Mouse (Mus musculus) liver, embryonic 14.5 days (tissue): ENCODE data around the gene Tbc1d21. TPM values are rescaled to one million over a fixed set of nuclear protein-coding genes. Genes with fewer than 3 reads are reported as not detected.

Experiments
- ATAC-seq: fragments of 200-750 bp; cut with Nextera tagmentation; 2 replicates; pipeline ENCODE4 v1.8.0; 2017; ENCODE audit warnings: moderate number of reproducible peaks, mild to moderate bottlenecking, moderate library complexity; ENCODE audit not compliant: insufficient read depth
- DNase-seq, 3 experiments: peaks; one replicate each; pipeline ENCODE4 v3.0.0-alpha.2; 2012 to 2013; ENCODE audit warnings: low read depth in 3 of 3, low spot score in 3 of 3
- H3K27ac ChIP-seq: fragments of 300-500 bp; sonication (generic); 2 replicates; pipeline ENCODE4 v1.5.1; 2014; ENCODE audit warnings: moderate library complexity, mild to moderate bottlenecking, control low read depth, inconsistent platforms
- H3K27me3 ChIP-seq: fragments of 300-500 bp; sonication (generic); 2 replicates; pipeline ENCODE4 v1.6.1; 2014; ENCODE audit warnings: mild to moderate bottlenecking, low read length, moderate library complexity; ENCODE audit not compliant: control insufficient read depth, insufficient read depth
- H3K36me3 ChIP-seq: fragments of 300-500 bp; sonication (generic); replicated peaks from 2 replicates; pipeline ENCODE4 v1.6.1; 2014; ENCODE audit warnings: low read depth; ENCODE audit not compliant: control insufficient read depth, insufficient read depth
- H3K4me1 ChIP-seq, 2 experiments: fragments of 200-500 bp in 1 of 2; fragments of 300-500 bp in 1 of 2; sonication (generic) in 1 of 2; replicated peaks; 2 replicates each; pipeline ENCODE4 v1.6.1; 2012 to 2014; ENCODE audit warnings: antibody characterized with exemption in 1 of 2, inconsistent platforms in 1 of 2, low read length in 1 of 2; ENCODE audit not compliant: control insufficient read depth in 2 of 2, insufficient read depth in 2 of 2
- H3K4me2 ChIP-seq: fragments of 300-500 bp; sonication (generic); 2 replicates; pipeline ENCODE4 v1.6.1; 2014; ENCODE audit warnings: low read depth, mild to moderate bottlenecking, control low read depth, moderate library complexity
- H3K4me3 ChIP-seq, 2 experiments: fragments of 200-500 bp in 1 of 2; fragments of 300-500 bp in 1 of 2; sonication (generic) in 1 of 2; 2 replicates each; pipeline ENCODE4 v1.5.1; 2012 to 2014; ENCODE audit warnings: low read depth in 2 of 2, low read length in 2 of 2, mild to moderate bottlenecking in 2 of 2, control low read depth in 1 of 2, inconsistent platforms in 1 of 2, moderate library complexity in 1 of 2; ENCODE audit not compliant: insufficient read depth in 1 of 2
- H3K9ac ChIP-seq: fragments of 300-500 bp; sonication (generic); replicated peaks from 2 replicates; pipeline ENCODE4 v1.6.1; 2014; ENCODE audit warnings: mild to moderate bottlenecking, control low read depth, moderate library complexity
- H3K9me3 ChIP-seq: fragments of 300-500 bp; sonication (generic); 2 replicates; pipeline ENCODE4 v1.6.1; 2016; ENCODE audit warnings: low read length, mixed read lengths; ENCODE audit not compliant: control insufficient read depth
- CTCF ChIP-seq: IDR thresholded peaks from 2 replicates; pipeline ENCODE4 v1.5.1; 2016; ENCODE audit warnings: antibody characterized with exemption, low read depth, control low read depth
- EP300 ChIP-seq: IDR thresholded peaks from 2 replicates; pipeline ENCODE4 v1.6.1; 2016; ENCODE audit warnings: antibody characterized with exemption, low read depth
- WGBS: fragments of 180-500 bp; shearing (Covaris S2); extraction: QIAGEN DNeasy Blood & Tissue Kit; methylation state at CpG from one replicate; pipeline ENCODE4 v1.1.7; 2014; ENCODE audit not compliant: insufficient replicate concordance; 5-methylcytosine and 5-hydroxymethylcytosine counted together
- polyA plus RNA-seq, 2 experiments: library from polyadenylated mRNA; depleted of rRNA in 1 of 2; stranded (reverse) in 1 of 2; unstranded in 1 of 2; fragments of >200 nt; fragmentation: Nextera tagmentation in 1 of 2; extraction: Ambion mirVana in 1 of 2; gene quantifications; 2 replicates each; pipeline versions ENCODE4 v1.2.1 to v1.2.3; 2012 to 2014

Gene Tbc1d21
- polyA plus RNA-seq, 2 experiments = not detected

DNA sequence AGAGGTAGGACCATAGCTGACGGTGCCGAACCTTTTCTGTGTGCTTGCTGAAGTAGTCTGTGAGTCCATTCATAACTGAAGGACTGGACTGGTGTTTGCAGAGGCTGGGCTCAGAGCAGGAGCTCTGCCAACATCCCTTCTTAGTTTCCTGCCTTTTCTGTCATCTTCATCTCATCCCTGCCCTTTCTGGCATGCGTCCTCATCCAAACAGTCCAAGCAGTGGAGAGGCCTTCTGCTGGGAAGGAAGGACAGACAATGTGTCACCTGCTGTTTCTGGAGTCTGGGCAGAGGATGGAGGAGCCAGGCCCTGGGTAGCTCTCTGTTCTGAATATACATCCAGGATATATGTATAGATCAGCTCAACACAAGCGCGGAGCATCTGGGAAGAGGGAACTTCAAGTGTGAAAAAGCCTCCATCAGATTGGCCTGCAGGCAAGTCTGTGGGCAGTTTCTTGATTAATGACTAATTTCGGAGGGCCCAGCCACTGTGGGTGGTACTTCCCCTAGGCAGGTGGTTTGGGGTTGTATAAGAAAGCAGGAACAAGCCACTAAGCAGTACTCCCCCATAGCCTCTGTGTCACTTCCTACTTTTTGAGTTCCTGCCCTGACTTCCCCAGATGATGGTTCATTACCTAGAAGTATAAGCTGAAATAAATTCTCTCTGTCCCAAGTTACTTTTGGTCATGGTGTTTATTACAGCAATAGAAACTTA is 31.3 kb upstream of the Tbc1d21 start:
- no peak for TF ChIP-seq CTCF
- TF ChIP-seq EP300 = no peak

DNA sequence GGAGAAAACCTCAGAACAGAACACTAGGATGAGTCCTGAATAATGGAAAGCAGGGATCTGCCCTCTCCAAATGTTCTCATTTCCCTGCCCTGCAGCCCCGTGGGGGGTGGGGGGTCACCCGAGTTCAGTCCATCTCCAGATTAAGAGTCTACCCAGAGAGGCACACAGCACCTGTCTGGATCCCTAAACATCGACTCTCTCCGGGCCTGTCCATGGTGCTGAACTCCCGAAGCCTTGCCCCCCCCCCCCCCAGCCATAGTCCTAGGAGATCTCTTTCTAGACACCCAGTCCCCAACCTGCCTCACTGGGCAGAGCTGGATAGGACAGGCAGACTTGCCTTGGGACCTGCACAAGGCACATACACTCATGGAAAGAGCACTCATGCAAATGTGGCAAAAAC is 29.4 kb upstream of the Tbc1d21 start:
- 12% methylated on average over 5 of the region's 5 CpGs for WGBS
- Histone ChIP-seq H3K9me3 (no peaks in the 10 kb centered on the region), H3K4me2 (no peak overlapping the region), H3K4me3 (no peak overlapping the region), H3K36me3 (no peaks in the 10 kb centered on the region), H3K27ac (no peak overlapping the region), H3K9ac (no peak overlapping the region), H3K27me3 (no peaks in the 10 kb centered on the region), H3K4me1 (no peaks in the 10 kb centered on the region)
- no peak for TF ChIP-seq EP300
- TF ChIP-seq CTCF = no peak
- ATAC-seq = no peak
- no peak for DNase-seq

More for the DNA sequence above, 31.3 kb upstream of the Tbc1d21 start:
- Histone ChIP-seq H3K27me3 (no peaks in the 10 kb centered on the region), H3K4me1 (no peaks in the 10 kb centered on the region), H3K36me3 (no peaks in the 10 kb centered on the region), H3K9ac (no peak overlapping the region), H3K4me3 (no peak overlapping the region), H3K27ac (no peak overlapping the region), H3K9me3 (no peaks in the 10 kb centered on the region), H3K4me2 (no peak overlapping the region)
- ATAC-seq (no peak), DNase-seq (peak in 1 of 3 experiments; percentile 1)
- 44% methylated on average over 6 of the region's 6 CpGs for WGBS

DNA sequence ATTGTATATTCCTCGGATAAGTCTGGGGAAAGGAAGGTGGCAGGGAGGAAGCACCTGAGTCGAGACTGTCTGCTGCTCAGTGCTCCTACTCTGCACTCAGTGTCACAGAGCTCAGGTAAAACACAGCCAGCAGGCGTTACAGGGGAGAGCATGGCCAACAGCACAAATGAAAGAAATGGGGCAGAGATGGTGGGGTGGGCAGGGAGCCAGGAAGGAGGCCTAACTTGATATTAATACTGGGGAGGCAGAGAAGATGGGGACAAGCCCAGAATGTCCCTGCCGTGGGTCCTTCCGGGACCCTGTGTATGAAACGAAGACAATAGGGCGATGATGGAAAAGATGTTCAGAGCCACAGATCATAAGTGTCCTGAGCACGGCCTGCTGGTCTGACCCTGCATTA is 24.4 kb upstream of the Tbc1d21 start:
- Histone ChIP-seq H3K36me3 (no peaks in the 10 kb centered on the region), H3K9ac (no peak overlapping the region), H3K4me1 (no peaks in the 10 kb centered on the region), H3K27me3 (no peaks in the 10 kb centered on the region), H3K27ac (no peak overlapping the region), H3K9me3 (no peaks in the 10 kb centered on the region), H3K4me3 (no peak overlapping the region), H3K4me2 (no peak overlapping the region)
- ATAC-seq (no peak), DNase-seq (no peak)
- 59% methylated on average over 8 of the region's 8 CpGs for WGBS
- TF ChIP-seq CTCF (no peak), EP300 (no peak)

DNA sequence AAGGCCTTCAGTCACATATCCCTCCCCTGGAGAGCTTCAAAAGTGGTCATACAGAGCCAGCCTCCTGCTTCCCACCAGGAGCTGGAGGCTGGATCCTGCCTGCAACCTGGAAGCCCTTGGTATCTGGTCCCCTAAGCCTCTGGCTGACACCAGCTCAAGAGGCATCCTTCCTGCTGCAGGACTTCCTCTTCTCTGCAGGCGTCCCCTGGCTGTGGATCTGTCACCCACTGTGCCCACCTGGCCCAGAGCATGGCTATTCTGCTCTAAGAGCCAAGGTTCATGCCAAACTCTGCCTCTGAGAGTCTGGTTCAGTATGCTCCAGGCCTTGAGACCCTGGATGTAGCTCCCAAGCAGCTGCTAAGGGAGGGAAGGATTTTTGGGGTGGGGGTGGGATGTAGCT is 23.6 kb upstream of the Tbc1d21 start:
- ATAC-seq = no peak
- 15% methylated on average over 1 of the region's 1 CpGs for WGBS

DNA sequence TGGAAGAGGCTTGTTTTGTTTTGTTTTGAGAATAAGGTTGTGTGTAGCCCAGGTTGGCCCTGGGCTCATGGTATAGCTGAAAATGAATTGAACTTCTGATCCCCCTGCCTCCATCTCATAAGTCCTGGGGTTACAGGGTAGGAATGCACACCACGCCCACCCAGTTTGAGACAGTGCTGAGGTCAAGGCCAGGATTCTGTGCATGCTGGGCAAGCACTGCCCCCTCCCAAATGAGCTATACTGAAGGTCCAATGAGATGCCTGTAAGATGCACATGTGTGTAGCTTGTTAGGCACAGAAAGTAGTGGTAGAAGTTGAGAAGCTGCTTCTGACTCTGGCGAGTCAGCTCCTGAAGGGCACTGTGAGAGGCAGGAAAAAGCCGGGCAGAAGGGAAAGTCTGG is 18.1 kb upstream of the Tbc1d21 start:
- Histone ChIP-seq H3K9ac (no peak overlapping the region), H3K36me3 (no peaks in the 10 kb centered on the region), H3K4me1 (no peaks in the 10 kb centered on the region), H3K4me3 (no peak overlapping the region), H3K27me3 (no peaks in the 10 kb centered on the region), H3K4me2 (no peak overlapping the region), H3K9me3 (no peaks in the 10 kb centered on the region), H3K27ac (no peak overlapping the region)
- no peak for ATAC-seq
- no peak for TF ChIP-seq EP300
- DNase-seq = no peak
- WGBS = 50% methylated on average over 3 of the region's 3 CpGs

More for the DNA sequence above, 23.6 kb upstream of the Tbc1d21 start:
- no peak for TF ChIP-seq CTCF
- no peak for TF ChIP-seq EP300
- Histone ChIP-seq H3K27me3 (no peaks in the 10 kb centered on the region), H3K4me3 (no peak overlapping the region), H3K9ac (no peak overlapping the region), H3K4me2 (no peak overlapping the region), H3K27ac (no peak overlapping the region), H3K4me1 (no peaks in the 10 kb centered on the region), H3K9me3 (no peaks in the 10 kb centered on the region), H3K36me3 (no peaks in the 10 kb centered on the region)
- no peak for DNase-seq
